Mouse (Mus musculus) cerebellum, adult 9-10 months (tissue): ENCODE measurements around the gene Mrps7.

Source experiments
- DNase-seq: peaks from one replicate; pipeline ENCODE4 v3.0.0; 2022

Mrps7 gene

GRCm38 (mm10) chr11:115603476-115604303, at the start of gene Mrps7, which contains the start of gene Gga3:
Mrps7 (plus strand) TSS chr11:115603925.
Gga3 (minus strand) TSS chr11:115604051.
- peak; percentile 87 for DNase-seq

- no peak for DNase-seq
Measured at GRCm38 (mm10) chr11:115555717-115556116, 48.0 kb upstream of the Mrps7 start.

- no peak for DNase-seq
Measured at GRCm38 (mm10) chr11:115563406-115563805, 40.3 kb upstream of the Mrps7 start.

GRCm38 (mm10) chr11:115564064-115564809, 39.5 kb upstream of the Mrps7 start, which contains the start of gene Nup85:
Nup85 (plus strand) TSS chr11:115564434.
- peak; percentile 98 for DNase-seq

GRCm38 (mm10) chr11:115564961-115565360, 38.8 kb upstream of the Mrps7 start:
- DNase-seq, result no peak

GRCm38 (mm10) chr11:115579080-115579479, 24.6 kb upstream of the Mrps7 start:
- no peak for DNase-seq

- no peak for DNase-seq
Measured at GRCm38 (mm10) chr11:115582913-115583606, 20.7 kb upstream of the Mrps7 start.

- no peak for DNase-seq
Measured at GRCm38 (mm10) chr11:115584376-115585073, 19.2 kb upstream of the Mrps7 start.

- DNase-seq, result no peak
Measured at GRCm38 (mm10) chr11:115585573-115586100, 18.1 kb upstream of the Mrps7 start.

GRCm38 (mm10) chr11:115586403-115586802, 17.3 kb upstream of the Mrps7 start:
- DNase-seq, result no peak

- no peak for DNase-seq
Measured at GRCm38 (mm10) chr11:115587984-115588383, 15.7 kb upstream of the Mrps7 start.

GRCm38 (mm10) chr11:115590526-115591075, 13.1 kb upstream of the Mrps7 start:
- DNase-seq, result no peak

GRCm38 (mm10) chr11:115595209-115595608, 8.5 kb upstream of the Mrps7 start:
- DNase-seq, result no peak

GRCm38 (mm10) chr11:115598309-115598708, 5.4 kb upstream of the Mrps7 start:
- DNase-seq, result no peak

GRCm38 (mm10) chr11:115599722-115600121, 4.0 kb upstream of the Mrps7 start:
- DNase-seq, result no peak

GRCm38 (mm10) chr11:115600743-115601142, 3.0 kb upstream of the Mrps7 start:
- DNase-seq, result no peak

- no peak for DNase-seq
Measured at GRCm38 (mm10) chr11:115601174-115601573, 2.6 kb upstream of the Mrps7 start.

GRCm38 (mm10) chr11:115603128-115603475, 623 bp upstream of the Mrps7 start:
- DNase-seq, result no peak

- DNase-seq, result no peak
Measured at GRCm38 (mm10) chr11:115604304-115604696, 575 bp downstream of the Mrps7 start.

- peak; percentile 31 for DNase-seq
Measured at GRCm38 (mm10) chr11:115606733-115607132, 3.0 kb downstream of the Mrps7 start.

GRCm38 (mm10) chr11:115608421-115609399, 5.0 kb downstream of the Mrps7 start:
- peak; percentile 43 for DNase-seq
